Mouse (Mus musculus): ENCODE results near the gene Prss12. TPM values are rescaled to one million over a fixed set of nuclear protein-coding genes. Genes with fewer than 3 reads are reported as not detected.
"Not testable (repeated sequence)": the region's sequence is repeated elsewhere in the genome, so short reads cannot be mapped to it uniquely, and the experiment has no call there.

The Prss12 gene
- total RNA-seq, 2 experiments from 2014 or later, result 0.36 to 0.73 TPM

GRCm38 (mm10) chr3:123498787-123499186 lies 52.1 kb downstream of the Prss12 start:
- TF ChIP-seq CTCF (IDR thresholded peaks at IDR 0.05), result no peak
- Histone ChIP-seq H3K27ac (no peak overlapping the region), H3K4me3 (no peak overlapping the region)
- intact Hi-C loops (cut with DNase I), result no loop called here
- DNase-seq, result no peak

- H3K4me3 ChIP-seq, H3K27ac ChIP-seq, DNase-seq: not testable (repeated sequence)
- intact Hi-C loops (cut with DNase I), result loop anchor here (10.0 kb wide), 1 partner anchor 327 kb away; no protein-coding TSS in a partner anchor
These were observed 55.1 kb downstream of the Prss12 start for GRCm38 (mm10) chr3:123501798-123502197.

- no peak for DNase-seq
- Histone ChIP-seq H3K27ac (no peak overlapping the region), H3K4me3 (no peak overlapping the region)
- intact Hi-C loops (cut with DNase I), result loop anchor here (10.0 kb wide), 1 partner anchor 329 kb away; no protein-coding TSS in a partner anchor
- TF ChIP-seq CTCF (IDR thresholded peaks at IDR 0.05), result no peak
These were observed 57.2 kb downstream of the Prss12 start for GRCm38 (mm10) chr3:123503943-123504342.

- TF ChIP-seq CTCF (IDR thresholded peaks at IDR 0.05), result no peak
- DNase-seq, result no peak
- Histone ChIP-seq H3K27ac (no peak overlapping the region), H3K4me3 (no peak overlapping the region)
- intact Hi-C loops (cut with DNase I), result loop anchor here (5.0 to 10.0 kb wide), 2 partner anchors 117 to 330 kb away; partner anchors contain the start of gene Mettl14
These were observed 58.1 kb downstream of the Prss12 start for GRCm38 (mm10) chr3:123504783-123505182.

GRCm38 (mm10) chr3:123505778-123506667 lies 59.3 kb downstream of the Prss12 start:
- H3K27ac ChIP-seq, result peak overlapping the region; percentile 96; the same call in 1 of the 2 replicates
- peak overlapping the region; percentile 96; the same call in 1 of the 2 replicates for H3K4me3 ChIP-seq
- no peak for TF ChIP-seq CTCF (IDR thresholded peaks at IDR 0.05)
- no peak for DNase-seq
- intact Hi-C loops (cut with DNase I), result loop anchor here (5.0 to 10.0 kb wide), 2 partner anchors 119 to 331 kb away; partner anchors contain the start of gene Mettl14

- DNase-seq, result no peak
- Histone ChIP-seq H3K27ac (peak overlapping the region; percentile 96), H3K4me3 (peak overlapping the region; percentile 96)
- intact Hi-C loops (cut with DNase I), result loop anchor here (5.0 to 10.0 kb wide), 2 partner anchors 120 to 332 kb away; partner anchors contain the start of gene Mettl14
- peak; percentile 63 for TF ChIP-seq CTCF (IDR thresholded peaks at IDR 0.05)
These were observed 60.3 kb downstream of the Prss12 start for GRCm38 (mm10) chr3:123506699-123507662.

- peak overlapping the region; percentile 96 for H3K27ac ChIP-seq
- intact Hi-C loops (cut with DNase I), result loop anchor here (5.0 to 10.0 kb wide), 2 partner anchors 120 to 333 kb away; partner anchors contain the start of gene Mettl14
- no peak for DNase-seq
- TF ChIP-seq CTCF (IDR thresholded peaks at IDR 0.05), result no peak
- peak overlapping the region; percentile 96 for H3K4me3 ChIP-seq
These were observed 60.9 kb downstream of the Prss12 start for GRCm38 (mm10) chr3:123507663-123508055.

- peak; percentile 99 for DNase-seq
- peak overlapping the region; percentile 96 for H3K27ac ChIP-seq
- peak; percentile 27; the same call in 1 of the 2 replicates for TF ChIP-seq CTCF (IDR thresholded peaks at IDR 0.05)
- intact Hi-C loops (cut with DNase I), result loop anchor here (5.0 to 10.0 kb wide), 2 partner anchors 121 to 333 kb away; partner anchors contain the start of gene Mettl14
- peak overlapping the region; percentile 96 for H3K4me3 ChIP-seq
These were observed 61.5 kb downstream of the Prss12 start for GRCm38 (mm10) chr3:123508056-123508674.

GRCm38 (mm10) chr3:123508675-123509376 lies 62.1 kb downstream of the Prss12 start:
- peak overlapping the region; percentile 96 for H3K27ac ChIP-seq
- intact Hi-C loops (cut with DNase I), result loop anchor here (5.0 to 10.0 kb wide), 2 partner anchors 122 to 334 kb away; partner anchors contain the start of gene Mettl14
- peak; percentile 30; the same call in 1 of the 2 replicates for TF ChIP-seq CTCF (IDR thresholded peaks at IDR 0.05)
- peak overlapping the region; percentile 96 for H3K4me3 ChIP-seq
- DNase-seq, result peak; percentile 23

GRCm38 (mm10) chr3:123511818-123512217 lies 65.1 kb downstream of the Prss12 start:
- intact Hi-C loops (cut with DNase I), result loop anchor here (10.0 kb wide), 1 partner anchor 1073 kb away; the partner anchor contains the start of gene 1700003H04Rik
- no peak; the same call in 1 of the 2 replicates for TF ChIP-seq CTCF (IDR thresholded peaks at IDR 0.05)
- Histone ChIP-seq H3K27ac (no peak overlapping the region), H3K4me3 (no peak overlapping the region)
- DNase-seq, result no peak

GRCm38 (mm10) chr3:123514886-123515285 lies 68.2 kb downstream of the Prss12 start:
- intact Hi-C loops (cut with DNase I), result loop anchor here (10.0 kb wide), 1 partner anchor 1070 kb away; the partner anchor contains the start of gene 1700003H04Rik
- H3K4me3 ChIP-seq, result no peak overlapping the region
- no peak for DNase-seq
- no peak for TF ChIP-seq CTCF (IDR thresholded peaks at IDR 0.05)
- no peak overlapping the region for H3K27ac ChIP-seq

Measured in gastrocnemius, adult 2 months (tissue).